Mouse (Mus musculus) bone marrow macrophage, adult 2 months (primary cell): ENCODE results near the gene Actr1b. TPM values are rescaled to one million over a fixed set of nuclear protein-coding genes. Genes with fewer than 3 reads are reported as not detected.

Experiments used
- H3K27ac ChIP-seq: 2 replicates; pipeline ENCODE4 v1.5.1; 2012; ENCODE audit warnings: low read depth, low read length; ENCODE audit not compliant: insufficient read depth
- H3K4me1 ChIP-seq: 2 replicates; pipeline ENCODE4 v1.6.1; 2012; ENCODE audit warnings: low read length; ENCODE audit not compliant: control insufficient read depth, insufficient read depth
- H3K4me3 ChIP-seq: 2 replicates; pipeline ENCODE4 v1.5.1; 2012; ENCODE audit warnings: mild to moderate bottlenecking, low read length, moderate library complexity; ENCODE audit not compliant: insufficient read depth
- CTCF ChIP-seq: IDR thresholded peaks from 2 replicates; pipeline ENCODE4 v1.5.1; 2012; ENCODE audit warnings: low read depth, mild to moderate bottlenecking, low read length, moderate library complexity
- POLR2A ChIP-seq: IDR thresholded peaks from 2 replicates; pipeline ENCODE4 v1.6.1; 2012; ENCODE audit warnings: mild to moderate bottlenecking, low read depth, low read length, borderline replicate concordance
- polyA plus RNA-seq: library from polyadenylated mRNA; stranded (reverse); fragments of >200 nt; gene quantifications from 2 replicates; pipeline ENCODE4 v1.2.4, GENCODE M21; 2012; ENCODE audit not compliant: missing spikeins, insufficient read depth, insufficient read length

Gene Actr1b
- polyA plus RNA-seq, 1 experiment, result 43.7 TPM

GRCm38 (mm10) chr1:36657658-36658415, 56.4 kb downstream of the Actr1b start:
- Histone ChIP-seq H3K27ac (no peak overlapping the region), H3K4me1 (peaks cover 2% of the 10 kb centered on the region; the same call in 1 of the 2 replicates), H3K4me3 (no peak overlapping the region)
- TF ChIP-seq CTCF, result no peak

GRCm38 (mm10) chr1:36656233-36656632, 58.0 kb downstream of the Actr1b start:
- TF ChIP-seq CTCF (no peak), POLR2A (no peak)
- no peak overlapping the region for H3K27ac ChIP-seq
- H3K4me1 ChIP-seq, result peaks cover 2% of the 10 kb centered on the region; the same call in 1 of the 2 replicates
- H3K4me3 ChIP-seq, result no peak overlapping the region

- no peak for TF ChIP-seq POLR2A
- TF ChIP-seq CTCF, result no peak
- peaks cover 2% of the 10 kb centered on the region; the same call in 1 of the 2 replicates for H3K4me1 ChIP-seq
- H3K27ac ChIP-seq, result no peak overlapping the region
- H3K4me3 ChIP-seq, result no peak overlapping the region
These were observed 59.2 kb downstream of the Actr1b start for GRCm38 (mm10) chr1:36655039-36655438.

Other genes with a start within 250 kb of the Actr1b start
- gene Cnnm4, start 242.8 kb downstream of the Actr1b start, polyA plus RNA-seq, result 7.3 and 8.5 TPM in 2 replicates
- 19.9 and 22.9 TPM in 2 replicates for gene Cnnm3, start 202.6 kb downstream of the Actr1b start, polyA plus RNA-seq
- 5.5 and 7.6 TPM in 2 replicates for gene Ankrd23, start 177.5 kb downstream of the Actr1b start, polyA plus RNA-seq
- 1.5 and 3.5 TPM in 2 replicates for gene Gm42417, start 175.0 kb downstream of the Actr1b start, polyA plus RNA-seq
- 6.2 and 6.8 TPM in 2 replicates for gene Ankrd39, start 167.0 kb downstream of the Actr1b start, polyA plus RNA-seq
- gene Sema4c, start 156.1 kb downstream of the Actr1b start, polyA plus RNA-seq, result 1.3 and 2.4 TPM in 2 replicates
- not detected in 2 replicates for gene Fam178b, start 31.2 kb downstream of the Actr1b start, polyA plus RNA-seq
- gene Cox5b, start 23.0 kb downstream of the Actr1b start, polyA plus RNA-seq, result 491 and 523 TPM in 2 replicates
- not detected in 2 replicates for gene 4933424G06Rik, start 4.3 kb downstream of the Actr1b start, polyA plus RNA-seq
- gene Zap70, start 47.4 kb upstream of the Actr1b start, polyA plus RNA-seq, result not detected in 2 replicates
- gene Tmem131, start 229.2 kb upstream of the Actr1b start, polyA plus RNA-seq, result 32.0 and 38.3 TPM in 2 replicates